Mouse (Mus musculus) left cerebral cortex, adult 11 months (tissue): Measurements from ENCODE around the gene Fut8.

Experiments used
- DNase-seq: peaks from one replicate; pipeline ENCODE4 v3.0.0; 2022; ENCODE audit warnings: low spot score

Gene Fut8

DNA sequence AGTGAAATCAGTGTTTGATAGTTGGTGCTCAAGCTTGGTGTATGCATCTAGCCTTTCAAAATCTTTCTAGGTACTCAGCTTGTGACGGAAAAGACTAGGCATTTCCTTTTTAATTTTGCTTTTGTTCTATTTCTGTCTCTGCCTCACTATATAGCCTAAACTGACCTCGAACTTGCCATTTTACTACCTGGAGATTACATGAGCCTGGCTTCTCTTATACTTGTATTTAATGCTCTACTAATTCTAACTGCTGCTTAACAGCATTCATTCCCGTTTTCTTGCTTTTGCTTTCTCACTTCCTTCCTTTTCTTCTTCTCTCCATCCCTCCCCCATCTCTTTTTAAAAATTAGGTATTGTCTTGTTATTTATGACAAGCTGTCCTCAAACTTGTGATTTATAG lies 67.6 kb downstream of the Fut8 start:
- no peak for DNase-seq

DNA sequence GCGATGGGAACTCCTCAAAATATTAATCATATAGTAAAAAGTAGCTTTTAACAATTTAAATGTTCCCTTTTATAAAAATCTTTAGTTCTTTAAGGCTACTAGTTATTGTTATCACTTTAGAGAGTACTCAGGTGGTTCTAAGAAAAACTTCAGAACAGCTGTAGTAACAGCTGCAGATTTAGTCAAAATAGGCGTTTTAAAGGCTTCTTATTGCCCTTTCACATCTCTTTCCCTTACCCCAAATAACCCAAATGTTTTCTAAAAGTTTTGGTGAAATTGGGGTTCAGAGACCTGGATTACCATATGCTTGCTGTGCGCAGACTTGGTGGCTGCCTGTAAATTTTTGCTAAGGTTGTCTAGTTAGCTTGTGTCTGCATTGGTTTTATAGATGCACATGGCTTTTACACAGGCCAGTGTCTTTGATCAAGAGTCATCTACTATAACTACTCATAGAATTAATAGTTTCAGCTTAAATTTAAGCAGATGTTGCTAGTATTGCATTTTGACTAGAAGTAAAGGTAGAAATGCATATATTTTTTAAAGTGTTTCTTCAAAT lies 68.9 kb downstream of the Fut8 start:
- DNase-seq, result no peak

DNA sequence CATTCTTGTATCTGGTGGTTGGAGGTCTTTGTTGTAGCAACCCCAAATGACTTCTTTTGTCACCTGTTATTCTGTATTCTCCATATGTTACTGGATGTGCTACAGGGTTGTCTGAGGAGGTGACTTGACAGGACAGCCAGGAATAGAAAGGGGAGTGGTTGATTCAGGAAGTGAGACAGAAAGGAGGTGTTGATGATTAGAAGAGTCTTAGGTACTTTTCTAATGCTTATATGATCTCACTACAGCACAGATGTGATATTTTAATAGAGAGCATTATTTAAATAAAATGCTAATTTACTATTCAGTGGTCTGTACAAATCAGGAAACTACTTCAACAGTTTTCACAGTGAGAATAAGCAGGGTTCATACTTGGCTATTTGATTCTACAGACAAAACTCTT lies 71.6 kb downstream of the Fut8 start:
- no peak for DNase-seq

DNA sequence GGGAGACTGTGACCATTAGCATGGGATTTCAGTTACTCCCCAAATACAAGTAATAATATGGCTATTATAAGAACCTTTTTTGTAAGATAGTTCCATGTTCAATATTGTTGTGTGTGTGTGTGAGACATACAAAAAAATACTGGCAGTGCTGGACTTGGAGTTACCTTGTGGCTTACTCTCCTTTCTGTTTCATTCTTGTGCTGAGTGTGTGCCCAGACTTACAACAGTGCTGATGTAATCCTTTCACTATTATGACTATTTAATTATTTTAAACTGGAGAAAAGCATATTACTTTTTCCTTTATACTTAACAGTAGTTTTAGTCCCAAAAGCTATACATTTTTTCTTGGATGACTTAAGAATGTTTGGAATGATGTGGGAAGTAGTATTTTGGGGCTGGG lies 75.6 kb downstream of the Fut8 start:
- DNase-seq, result no peak

DNA sequence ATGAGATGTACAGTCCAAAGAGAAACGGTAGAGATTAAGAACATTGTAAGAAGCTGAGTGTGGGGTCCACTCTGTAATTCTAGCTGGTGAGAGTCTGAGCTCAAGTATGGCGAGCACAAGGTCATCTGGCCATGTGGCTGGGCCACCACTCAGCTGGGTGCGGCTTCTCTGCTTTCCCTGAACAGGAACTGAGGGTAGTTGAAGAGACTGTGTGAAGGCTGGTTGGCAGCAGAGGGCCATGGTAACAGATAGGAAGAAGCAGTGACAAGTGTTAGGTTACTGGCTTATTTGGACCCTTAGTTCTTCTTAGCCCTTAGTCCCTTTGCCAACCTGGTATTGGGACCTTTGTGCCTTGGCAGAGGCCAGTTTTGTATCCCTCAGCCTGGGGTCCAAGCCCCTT lies 86.2 kb downstream of the Fut8 start:
- no peak for DNase-seq

DNA sequence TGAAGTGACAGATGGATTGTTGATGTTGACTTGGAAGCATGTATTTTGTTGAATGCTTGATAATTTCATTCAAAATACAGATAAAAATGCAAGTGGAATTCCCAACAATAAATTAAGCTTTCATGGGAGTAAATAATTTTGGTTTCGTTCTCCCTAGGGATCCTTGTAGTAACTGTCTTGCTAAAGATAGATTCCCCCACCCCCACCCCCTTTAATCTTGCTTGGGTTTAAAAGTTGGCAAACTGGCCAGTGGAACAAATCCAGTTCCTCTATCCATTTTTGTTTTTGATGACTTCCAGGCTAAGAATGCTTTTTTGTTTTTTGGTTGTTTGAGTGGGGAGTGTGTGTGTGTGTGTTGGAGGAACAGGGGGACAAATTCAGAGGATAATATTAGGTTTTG lies 108.6 kb downstream of the Fut8 start:
- no peak for DNase-seq

DNA sequence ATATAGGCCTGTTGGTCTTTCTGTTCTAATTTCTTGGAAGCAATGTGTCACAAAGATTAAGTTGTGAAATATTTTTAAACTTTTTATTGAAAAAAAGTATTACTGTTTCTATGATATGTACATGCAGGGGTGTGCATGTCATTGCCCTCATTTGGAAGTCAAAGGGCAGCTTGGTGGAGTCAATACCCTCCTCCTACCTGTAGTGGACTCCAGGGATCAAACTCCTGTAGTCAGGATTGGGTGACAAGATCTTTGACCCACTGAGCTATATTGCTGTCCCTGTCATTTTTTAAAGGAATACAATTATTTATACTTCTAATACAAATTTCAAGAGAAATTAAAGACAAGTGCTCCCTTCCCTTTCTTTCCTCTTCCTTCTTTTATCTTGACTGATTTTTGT lies 111.6 kb downstream of the Fut8 start:
- DNase-seq, result no peak

DNA sequence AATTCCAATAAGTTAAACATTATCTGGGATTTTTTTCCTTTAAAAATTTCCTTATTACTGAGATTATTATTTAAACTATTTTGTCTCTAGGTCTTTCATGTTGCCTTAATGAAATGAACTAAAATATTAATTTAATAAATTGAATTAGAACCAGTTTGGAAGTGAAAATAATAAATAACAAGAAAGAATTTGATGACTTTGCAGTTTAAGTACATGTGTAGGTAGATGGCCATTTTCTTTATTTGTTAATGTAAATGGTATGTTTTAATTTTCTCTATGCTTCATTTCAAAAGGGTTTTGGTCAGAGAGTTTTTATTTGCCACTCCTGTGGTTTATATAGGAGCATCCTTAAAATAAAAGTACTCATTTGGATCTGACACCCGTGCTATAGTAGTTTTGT lies 177.8 kb downstream of the Fut8 start:
- no peak for DNase-seq

DNA sequence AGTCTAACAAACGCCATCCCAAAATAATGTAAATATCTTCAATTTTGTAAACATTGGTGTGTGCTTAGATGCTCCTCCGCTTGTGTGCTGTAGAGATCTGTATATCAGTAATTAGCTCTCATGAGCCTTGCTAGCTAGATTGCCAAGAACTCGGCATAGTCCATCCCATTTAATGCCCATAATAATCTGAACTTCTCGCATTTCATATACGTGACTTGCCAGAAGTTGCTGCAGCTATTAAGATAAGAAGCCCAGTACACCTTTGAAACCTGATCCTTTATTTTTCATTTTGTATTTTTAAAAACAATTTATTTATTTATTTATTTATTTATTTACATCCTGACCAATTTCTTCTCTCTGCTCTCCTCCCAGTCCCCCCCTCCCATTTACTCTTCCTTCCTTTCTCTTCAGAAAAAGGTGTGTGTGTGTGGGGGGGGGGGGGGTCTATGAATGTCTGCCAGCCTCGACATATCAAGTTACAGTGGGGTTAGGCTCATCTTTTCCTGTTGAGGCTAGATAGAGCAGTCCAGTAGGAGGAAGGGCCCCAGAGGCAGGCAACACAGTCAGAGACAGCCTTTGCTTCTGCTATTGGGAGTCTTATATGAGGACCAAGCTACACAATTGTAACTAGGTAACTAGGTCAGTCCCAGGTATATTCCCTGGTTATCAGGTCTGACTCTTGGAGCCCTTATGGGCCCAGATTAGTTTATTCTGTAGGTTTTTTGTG lies 183.9 kb downstream of the Fut8 start:
- no peak for DNase-seq

DNA sequence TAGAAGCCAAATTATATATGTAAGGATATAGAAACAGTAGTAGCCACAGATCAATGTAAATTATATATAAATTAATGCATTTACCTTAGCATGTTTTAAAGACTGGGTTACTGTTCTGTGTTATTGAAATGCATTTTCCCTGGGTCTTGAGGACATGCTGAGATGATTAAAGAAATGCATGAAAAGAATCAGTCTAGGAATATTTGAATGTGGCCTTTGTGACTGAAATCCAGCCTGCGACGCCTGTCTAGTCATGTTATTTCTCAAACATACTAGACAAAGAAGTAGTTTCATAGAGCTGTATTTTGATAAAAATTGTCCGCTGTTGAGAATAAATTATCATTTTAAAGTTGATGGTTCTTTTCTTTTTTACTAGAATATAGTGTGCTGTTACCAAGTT lies 188.2 kb downstream of the Fut8 start:
- no peak for DNase-seq

DNA sequence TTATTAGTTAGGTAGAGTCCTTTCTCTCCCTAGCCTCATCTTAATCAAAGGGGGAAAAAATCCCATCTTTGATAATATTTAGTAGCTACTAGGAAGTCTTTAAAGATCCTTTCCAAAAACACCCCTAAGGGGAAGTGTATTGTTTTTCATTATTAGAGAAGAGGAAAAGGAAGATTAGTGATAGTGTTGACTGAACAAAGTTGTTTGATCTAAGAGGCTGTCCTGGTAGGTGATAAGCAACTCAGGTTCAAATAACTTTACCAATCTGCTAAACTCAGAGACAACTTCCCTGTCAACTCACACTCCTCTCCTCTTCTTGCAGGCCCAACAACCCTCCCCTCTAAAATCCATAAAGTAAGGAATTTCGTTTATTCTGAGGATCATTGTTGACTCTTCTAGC lies 190.2 kb downstream of the Fut8 start:
- no peak for DNase-seq

DNA sequence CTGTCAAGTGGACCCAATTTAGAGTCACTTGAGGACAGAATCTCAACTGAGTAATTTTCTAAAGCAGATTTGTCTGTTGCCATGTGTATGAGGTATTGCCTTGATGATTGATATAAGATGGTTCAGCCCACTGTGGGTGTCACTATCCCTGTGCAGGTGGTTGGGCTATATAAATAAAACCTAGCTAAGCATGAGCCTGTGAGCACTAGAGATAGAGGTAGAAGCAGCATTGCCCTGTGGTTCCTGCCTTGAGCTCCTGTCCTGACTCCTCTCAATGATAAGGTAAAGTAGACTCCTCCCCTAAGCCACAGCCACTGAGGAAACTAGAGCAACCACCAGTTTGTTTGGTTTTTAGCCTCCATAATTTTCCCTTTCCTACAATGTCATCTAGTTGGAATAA lies 191.5 kb downstream of the Fut8 start:
- no peak for DNase-seq

DNA sequence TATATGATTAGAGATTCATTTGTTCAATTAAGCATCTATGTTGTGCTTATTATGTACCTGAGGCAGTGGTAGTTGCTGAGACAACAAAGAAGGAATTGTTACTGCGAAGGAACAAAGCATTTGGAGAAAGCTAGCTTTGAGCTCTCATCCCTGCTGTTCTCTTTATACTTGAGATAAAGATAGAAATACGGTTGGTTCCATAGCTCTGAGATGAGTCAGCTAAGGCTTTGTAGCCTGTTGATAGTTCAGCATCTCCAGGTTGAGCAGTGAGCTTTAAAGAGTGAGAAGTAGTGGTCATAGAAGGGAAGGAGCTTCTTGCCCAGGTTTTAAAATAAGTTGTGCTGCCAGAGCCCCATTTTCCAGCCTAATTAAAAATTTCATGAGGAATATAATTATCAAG lies 198.8 kb downstream of the Fut8 start:
- no peak for DNase-seq

DNA sequence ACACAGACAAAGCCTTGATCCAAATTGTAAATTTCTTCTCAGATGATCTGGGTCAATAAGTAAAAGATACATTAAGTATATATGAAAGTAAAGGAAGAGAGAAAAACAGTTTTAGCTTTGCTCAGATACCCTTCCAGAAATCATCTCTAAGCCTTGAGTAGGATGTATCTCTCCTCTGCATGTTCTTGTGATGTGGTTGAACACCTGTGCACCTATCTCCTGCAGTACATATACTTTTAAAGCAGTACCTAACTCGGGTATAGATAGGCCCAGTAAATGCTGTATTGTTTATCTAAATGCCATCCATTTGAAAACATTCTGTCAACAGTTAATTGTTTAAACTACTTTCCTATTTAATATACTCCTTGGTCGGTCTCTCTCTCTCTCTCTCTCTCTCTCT lies 212.9 kb downstream of the Fut8 start:
- DNase-seq, result no peak

DNA sequence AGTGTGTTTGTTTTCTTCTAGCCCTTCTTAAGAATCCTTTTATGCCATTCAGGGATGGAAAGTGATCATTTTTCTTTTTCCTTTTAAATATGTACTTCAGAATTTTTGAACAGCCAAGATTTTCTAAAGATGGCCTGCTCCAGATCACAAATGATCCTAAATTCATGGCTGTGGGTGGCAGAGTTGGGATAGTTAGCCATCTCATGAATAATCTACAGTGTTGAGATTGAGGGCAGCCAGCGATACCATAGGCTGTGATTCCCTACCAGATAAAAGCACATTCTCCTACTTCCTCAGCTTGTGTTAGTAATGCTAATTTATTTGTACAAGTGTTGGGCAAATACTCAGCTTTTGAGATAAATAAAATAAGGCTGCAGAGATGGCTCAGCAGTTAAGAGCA lies 228.3 kb downstream of the Fut8 start:
- no peak for DNase-seq

DNA sequence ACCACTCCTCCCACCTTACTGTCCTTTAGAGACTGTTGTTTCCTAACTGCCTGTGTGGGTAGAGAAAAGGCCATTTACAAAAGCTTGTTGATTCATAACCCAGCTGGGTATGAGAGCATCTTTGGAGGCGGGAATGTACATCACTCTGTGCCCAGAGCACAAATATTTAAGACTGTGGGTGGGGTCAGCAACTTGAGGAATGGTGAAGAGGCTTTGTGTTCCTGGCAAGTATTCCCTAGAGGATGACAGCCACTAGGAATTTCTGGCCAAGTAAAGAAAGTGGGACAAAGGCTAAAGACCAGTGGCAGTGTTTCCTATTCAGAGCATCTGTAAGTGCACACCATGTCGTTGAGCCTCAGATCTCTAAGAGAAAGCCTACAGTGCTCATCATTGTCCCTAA lies 242.0 kb downstream of the Fut8 start:
- no peak for DNase-seq

DNA sequence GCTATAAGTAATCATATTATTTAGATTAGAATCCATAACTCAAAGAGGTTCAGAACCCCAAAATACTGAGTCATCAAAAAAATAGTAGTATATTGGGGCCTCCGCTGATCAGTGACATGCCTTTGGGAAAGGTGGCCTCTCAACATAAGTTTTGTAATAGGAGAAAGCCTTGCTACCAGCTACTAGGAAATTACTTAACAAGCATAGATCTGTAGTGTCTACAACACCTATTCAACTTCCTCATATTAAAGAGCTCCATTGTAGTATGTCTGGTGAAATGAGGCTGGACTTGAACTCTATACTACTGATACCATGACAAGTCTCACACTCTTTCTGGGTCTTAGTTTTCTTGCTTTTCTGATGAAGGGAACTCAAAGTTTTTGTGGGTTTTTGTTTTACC lies 243.2 kb downstream of the Fut8 start:
- no peak for DNase-seq

DNA sequence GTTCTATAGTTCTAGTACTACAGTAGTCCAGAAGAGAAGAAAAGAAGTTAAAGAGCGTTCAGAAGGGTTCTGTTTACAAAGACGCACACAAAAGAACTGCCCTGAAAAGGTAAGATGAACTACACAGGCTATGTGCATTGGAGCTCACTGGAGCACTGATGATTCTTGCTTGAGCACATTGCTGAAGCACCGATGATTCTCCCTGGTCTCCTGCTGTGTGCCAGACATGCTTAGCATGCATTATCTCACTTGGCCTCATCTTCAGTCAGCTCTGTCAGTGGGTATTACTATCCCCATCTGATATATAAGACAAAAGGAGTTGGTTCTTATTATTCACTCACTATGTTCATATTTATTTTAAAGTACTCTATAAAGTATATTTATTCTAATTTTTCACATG lies 243.9 kb downstream of the Fut8 start:
- no peak for DNase-seq

DNA sequence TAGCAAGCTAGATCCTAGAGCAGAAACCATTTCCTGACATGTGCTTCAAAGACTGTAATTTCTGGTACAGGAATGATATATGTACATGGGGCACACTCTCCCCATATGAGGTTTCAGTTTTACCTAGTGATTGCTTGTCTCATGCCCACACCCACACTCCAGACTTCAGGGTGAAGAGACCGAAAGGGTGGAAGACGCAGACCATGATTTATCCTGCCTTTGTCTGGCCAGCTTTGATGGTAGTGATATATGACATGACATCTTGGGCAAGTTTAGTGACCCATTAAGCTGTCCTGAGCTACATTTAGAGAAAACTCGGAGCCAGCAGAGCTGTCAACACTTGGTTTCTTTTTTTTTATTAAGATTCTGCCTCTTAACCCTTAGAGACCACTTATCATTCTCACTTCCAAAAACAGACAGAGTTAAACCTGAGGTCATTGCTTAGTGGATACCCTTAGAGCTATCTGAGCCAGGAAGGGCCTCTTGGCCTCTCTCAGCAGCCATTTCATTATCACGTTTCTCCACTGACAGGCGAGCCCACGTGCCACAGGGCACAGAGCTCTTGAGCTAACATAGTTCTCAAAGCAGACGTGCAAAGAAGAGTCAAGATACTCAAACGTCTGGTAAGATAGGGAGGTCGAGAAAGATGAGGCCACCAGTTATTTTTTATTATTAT lies 245.4 kb downstream of the Fut8 start:
- no peak for DNase-seq

DNA sequence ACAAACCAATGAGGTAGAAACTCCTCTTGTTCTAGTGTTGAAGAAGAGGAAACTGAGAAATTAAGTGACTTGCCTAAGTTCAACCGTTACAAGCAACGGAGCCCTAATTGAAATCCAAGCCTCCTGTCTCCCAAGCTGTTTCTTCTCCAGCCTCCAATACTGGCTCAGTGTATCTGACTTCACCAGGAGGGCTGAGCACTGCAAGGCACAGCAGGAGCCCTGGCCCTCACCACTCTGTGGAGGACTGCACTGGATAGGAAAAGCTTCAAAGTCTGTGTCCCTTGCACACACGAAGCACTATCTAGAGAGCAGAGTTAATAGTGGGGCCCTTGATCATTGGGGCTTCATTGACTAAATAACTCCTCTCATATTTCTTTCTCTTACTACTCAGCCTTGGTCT lies 246.8 kb downstream of the Fut8 start:
- no peak for DNase-seq

DNA sequence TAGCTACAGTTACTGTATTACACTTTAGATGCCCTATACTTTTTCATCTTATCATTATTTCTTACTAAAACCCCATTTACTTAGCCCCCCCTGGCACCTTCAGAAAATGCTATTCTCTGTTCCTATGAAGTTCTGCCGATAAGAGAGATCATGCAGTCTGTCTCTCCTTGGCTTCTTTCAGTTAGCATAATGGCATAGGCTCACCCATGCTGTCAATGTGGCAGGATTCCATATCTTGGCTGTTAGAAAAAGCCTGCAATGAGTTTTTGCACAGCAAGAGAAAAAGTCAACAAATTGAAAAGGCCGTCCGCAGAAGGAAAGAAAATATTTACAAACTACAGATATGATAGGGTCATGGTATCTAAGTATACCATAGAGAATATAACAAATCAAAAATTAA lies 253.6 kb downstream of the Fut8 start:
- DNase-seq, result no peak

DNA sequence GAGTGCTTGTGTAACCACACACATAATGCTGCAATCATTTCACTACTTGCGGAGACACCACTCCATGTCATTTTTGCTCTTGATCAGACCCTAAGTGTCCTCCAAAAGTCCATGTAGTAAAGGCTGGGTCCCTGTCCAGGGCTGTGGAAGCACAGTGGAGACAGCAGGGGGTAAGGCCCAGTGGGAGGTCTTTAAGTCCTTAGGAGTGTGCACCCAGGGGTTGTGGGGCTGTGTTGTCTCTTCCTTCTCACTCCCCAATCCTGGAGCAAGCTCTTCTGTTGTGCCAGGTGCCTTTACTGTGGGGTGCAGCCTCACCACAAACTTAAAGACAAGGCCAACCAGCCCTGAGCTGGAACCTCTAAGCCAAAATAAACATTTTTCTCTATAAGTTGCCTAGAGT lies 257.9 kb downstream of the Fut8 start:
- no peak for DNase-seq

DNA sequence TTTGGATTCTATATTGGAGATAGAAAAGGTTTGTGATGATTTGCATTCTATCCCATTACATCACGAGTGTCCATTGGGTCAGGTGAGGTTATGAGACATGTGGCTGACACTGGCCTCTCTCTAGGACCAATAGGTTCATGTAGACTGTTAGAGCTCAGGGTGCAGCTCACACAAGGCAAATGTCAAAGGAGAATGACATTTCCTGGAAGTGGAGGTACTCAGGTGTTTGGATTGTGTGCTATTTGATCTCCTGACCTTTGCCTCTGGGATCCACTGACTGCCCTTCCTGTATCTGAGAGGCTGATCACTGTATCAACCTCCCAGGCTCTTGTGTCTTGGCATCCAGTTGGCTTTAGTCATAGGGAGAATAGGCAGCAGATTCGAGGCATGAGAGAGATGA lies 260.2 kb downstream of the Fut8 start:
- DNase-seq, result no peak
